Mouse (Mus musculus) liver (tissue): ENCODE results near the gene Fam24b.

Experiments
- DNase-seq: peaks from one replicate; pipeline ENCODE4 v3.0.0-alpha.2; 2020; ENCODE audit warnings: mixed read lengths

Gene Fam24b

DNA sequence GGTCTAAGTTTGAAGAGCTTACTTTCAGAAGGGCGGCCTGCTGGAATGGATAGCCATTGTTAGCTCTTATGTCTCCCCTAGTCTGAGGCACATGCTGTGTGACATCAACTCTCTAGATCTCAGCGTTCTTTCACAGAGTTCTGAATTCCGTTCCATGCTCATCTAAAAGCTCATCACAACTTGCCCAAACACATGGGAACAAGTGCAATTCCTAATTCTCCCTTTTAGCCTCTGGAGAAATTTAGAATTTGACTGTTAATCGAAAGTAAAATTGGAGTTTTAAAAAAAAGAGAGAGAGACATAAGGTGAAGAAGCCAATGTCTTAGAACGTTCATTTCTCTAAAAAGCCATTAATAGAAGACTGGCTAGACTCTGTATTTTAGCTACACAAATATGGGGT, at the start of gene Fam24b:
TSS of gene Fam24b (minus strand) at position 101 of the 400 bp plus-strand sequence.
- DNase-seq: no peak

DNA sequence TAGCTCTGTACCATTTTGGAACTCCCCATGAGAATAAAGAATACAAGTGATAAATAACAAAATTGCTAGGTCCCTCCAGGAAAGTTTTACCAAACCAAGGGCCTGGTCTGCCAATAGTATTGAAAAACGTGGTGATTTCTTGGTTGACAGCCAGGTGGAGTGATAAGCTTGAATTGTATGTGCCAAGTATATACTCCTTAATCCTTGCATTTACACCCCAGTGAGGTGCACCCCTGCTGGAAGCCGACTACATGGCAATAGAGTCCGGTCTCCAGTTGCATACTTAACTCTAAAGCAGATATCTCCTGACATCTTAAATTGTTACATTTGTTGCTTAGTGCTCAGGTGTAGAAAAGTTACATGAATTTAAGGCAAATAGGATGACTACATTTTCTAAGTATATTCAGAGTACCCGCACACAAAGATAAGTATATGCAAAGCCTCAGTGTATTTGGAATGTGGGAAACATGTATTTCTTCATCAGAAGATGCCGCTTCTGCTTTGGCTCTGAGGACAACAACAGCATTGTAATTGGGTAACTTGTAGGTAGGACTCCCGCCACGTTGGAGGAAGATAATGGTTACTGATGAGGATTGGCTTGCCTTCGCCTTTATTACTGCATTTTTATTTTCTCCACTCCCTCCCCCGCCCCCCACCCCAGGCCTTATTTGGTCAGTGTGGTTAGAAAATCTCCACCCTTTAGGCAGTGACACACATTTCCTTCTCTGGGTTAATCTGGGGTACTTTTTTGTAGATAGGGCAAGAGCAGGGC, 42.8 kb upstream of the Fam24b start:
- DNase-seq: no peak

DNA sequence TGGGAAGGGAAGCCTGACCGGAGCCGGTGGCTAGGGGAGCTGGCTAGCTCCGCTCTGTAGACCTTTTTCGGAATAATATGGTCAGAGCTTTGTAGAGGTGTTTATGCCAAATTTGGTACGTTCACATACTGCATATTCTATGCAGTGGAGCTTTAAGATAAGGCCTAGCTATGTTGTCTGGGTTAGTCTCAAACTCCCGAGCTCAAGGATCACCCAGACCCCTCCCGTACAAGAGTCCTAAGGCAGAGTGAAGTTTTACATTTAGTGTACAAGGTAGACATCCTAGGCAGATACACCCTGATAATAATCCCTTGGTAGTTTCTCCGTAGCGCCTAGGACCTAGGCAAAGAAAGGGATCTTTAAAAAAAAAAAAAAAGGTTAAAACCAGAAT, 42.1 kb upstream of the Fam24b start:
- DNase-seq: no peak

DNA sequence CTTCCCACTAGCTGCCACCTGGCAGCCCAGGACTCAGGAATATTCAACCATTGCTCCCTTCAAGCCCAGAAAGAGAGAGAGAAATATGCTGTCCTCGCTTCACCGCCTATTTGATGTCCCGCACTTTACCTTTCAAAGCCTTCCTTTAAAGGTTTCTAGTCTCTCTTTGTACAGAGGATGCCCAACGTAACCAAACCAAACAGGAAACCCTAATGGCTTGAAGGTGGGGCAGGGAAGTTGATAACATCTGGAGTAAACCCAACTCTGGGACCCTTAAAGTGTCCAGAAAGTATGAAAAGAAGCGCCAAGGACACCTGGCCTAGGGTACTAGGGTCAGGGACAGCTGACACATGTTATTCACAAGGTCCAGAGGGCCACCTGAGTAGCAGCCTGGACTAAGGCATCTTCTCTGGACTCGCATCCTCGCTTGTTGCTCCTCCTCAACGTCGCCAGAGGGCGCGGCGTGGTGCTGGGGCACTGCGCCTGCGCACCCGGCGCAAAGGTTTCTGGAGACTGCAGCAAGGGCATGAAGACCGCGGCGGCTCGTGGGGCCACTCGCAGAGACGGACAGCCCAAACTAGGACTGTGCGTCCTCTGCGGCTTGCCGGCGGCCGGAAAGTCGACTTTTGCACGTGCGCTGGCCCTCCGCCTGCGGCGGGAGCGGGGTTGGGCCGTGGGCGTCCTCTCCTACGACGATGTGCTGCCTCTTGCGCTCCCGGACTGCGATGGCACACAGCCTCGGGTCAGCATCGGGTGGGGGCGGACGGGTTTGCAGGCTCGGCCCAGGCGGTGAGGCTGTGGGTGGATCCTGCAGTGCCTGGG, 41.5 kb upstream of the Fam24b start, which contains the start of gene Pstk:
TSS of gene Pstk (plus strand) at position 494 of the 822 bp plus-strand sequence.
- DNase-seq: peak; percentile 92

DNA sequence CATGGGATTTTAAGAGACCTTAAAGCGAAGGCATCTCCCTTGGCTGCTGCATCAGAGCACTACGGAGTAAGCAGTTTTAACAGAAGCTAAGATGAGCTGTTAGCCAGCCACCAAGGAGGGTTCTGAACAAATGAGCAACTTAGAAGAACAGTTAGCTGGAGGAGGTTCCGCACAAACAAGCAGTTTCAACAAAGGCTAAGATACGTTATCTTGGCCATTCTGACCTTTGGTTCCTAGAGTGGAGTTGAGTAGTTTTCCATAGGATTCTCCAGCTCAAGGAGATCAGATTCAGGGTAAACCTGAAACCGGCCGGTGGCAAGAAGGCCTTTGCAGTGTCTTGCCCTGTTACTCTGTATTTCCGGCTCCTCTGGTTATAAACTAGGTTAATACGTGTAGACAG, 34.8 kb upstream of the Fam24b start:
- no peak for DNase-seq

DNA sequence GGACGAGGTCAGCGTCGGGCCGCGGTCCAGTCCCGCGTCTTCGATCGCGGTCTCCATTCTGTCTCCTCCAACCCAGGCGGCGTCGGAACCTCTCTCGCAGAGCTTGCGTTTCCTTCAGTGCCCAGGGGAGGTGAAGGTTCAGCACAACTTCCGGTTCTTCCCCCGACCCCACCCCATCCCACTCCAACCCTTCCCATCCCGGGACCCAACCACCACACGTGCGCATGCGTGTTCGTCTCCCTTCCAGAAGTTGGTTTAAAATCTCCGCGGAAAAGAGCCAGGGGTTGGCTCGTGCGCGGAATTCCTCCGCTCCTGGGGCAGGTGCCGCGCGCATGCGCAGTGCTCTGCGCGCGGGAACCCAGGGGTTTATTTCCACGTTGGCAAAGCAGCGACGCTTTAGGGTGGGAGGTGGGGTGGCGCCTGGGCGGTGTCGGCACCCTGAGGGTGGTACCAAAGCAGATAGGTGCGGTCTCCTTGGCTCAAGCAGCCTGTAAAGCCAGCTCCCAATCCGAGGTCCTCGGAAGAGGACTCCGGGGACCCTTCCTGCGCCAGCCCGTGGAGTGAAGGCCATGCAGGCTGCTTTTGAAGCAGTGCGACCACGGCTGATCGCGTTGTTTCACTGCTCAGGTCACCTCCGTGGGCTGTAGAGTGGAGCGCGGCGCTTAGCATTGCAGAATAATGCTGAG, 33.4 kb upstream of the Fam24b start, which contains the start of gene 2310057M21Rik:
TSS of gene 2310057M21Rik (minus strand) at position 145 of the 686 bp plus-strand sequence.
- peak; percentile 93 for DNase-seq

DNA sequence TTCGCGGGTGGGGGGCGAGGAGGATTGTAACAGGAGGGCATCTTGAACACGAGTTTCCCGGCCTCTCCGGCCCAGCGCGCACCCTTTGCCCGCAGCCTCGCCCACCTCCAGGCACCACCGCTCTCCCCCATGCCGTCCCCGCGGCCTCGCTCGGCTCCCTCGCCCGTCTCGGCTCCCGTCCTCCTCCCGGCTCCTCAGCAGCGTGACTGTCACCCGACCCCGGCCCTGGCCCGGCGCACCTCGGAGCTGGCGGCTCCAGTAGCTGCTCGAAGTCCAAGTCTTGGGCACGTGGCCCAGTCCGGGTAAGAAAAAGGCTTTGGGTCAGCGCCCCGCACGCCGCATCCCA, 32.9 kb upstream of the Fam24b start:
- DNase-seq: no peak

DNA sequence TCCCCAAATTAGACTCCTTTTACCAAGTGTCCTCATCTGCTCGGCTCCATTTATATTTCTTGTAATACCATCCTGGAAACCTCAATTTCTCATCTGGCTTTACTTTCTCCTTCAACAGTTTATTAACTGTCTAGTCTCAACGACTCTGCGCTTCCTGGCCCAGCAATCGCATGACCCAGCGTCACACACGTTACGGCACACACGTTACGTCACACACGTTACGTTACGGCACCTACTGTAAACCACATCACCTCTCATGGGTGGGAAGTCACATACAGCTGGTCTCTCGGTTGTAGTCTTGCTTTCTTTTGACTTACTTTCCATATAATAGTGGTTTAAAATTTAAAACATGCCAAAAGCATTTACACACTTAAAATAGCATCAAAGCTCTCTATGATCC, 26.8 kb upstream of the Fam24b start:
- DNase-seq: no peak

DNA sequence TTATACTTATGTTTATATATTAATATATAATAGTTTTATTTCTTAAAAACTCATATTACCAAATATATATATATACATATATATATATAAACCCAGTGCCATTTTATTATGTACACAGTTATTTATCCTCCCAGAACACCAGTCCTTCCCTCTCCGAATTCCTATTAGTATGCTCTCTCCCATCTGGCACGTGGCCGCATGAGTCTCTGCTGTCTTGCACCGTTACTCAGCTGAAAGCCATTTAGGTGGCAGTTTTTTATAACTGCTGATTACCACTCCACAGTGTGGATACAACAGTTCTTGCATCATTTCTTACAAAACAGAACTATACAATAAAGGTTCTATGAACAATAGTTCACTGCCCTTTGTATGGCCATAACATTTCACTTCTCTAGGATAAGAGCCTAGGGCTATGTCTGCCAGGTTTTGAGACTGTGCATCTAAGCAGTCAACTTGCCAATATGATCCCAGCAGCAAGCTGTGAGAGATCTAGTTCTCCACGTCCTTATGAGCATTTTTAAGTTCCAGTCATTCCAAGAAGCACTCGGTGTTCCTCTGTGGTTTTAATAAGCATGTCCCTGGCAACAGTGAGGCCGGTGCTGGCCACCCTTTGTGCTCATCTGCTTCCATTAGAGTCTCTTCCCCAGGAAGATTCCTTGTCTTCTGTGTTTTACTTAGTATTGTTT, 16.7 kb upstream of the Fam24b start:
- DNase-seq: no peak

DNA sequence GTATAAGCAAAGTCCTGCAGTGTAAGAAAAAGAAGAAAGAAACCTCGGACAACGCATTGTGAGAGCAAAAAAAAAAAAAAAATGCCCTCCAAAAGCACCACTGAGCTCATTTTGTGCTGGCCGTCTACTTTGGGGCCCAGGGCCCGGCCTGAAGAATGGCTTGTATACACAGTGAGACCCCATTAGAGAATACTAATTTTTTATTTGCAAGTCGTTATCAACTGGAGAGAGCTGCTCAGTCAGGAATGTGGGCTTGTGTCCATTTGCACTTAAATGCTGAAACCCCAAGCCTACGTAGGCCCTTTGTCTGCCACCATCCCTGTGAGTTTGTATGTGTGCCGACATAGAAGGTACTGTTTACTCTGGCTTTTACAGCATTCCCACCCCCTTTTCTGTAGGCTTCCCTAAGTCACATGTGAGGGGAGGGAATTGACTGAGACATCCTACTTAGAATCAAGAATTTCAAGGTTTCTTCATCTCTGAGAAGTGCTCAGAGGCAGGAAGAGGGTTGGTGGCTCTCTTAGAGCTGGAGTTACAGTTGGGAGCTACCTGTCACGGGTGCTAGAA, 8.3 kb upstream of the Fam24b start:
- DNase-seq: no peak

DNA sequence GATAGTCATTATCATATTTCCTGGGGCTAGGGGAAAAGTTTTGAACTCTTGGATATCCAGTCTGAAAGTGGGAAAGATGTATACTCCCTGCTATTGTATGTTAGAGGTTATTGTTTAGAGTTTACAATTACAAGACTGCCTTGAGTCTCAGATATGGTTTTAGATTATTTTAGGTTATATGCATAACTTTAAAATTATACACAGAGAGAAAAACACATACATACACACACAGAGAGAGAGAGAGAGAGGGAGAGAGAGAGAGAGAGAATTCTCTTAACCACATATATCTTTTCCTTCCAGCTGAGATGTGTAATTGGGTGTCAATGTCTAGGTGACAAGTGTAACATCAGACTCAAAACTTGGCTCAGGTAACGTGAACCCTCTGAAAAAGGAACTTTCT, 4.2 kb upstream of the Fam24b start, which contains the start of gene Fam24a:
TSS of gene Fam24a (plus strand) at position 301 of the 400 bp plus-strand sequence.
- DNase-seq: no peak

DNA sequence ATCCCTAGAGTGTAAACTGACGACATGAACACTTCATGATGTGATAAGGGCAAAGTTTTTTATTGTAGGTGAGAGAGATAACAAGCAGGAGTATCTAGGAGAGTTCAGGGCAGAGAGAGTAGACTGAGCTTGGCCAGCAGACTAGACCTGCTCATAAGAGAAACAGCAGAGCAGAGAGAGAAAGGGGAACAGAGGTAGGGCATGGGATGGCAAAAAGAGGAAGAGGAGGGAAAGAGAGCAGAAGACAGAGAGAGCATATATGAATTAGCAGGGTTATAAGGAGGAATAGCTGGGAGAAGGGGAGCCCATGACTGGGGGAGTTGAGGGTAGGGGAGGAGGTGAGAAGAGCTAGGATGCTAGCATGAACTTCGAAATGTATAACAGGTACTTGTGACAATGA, 2.4 kb upstream of the Fam24b start:
- no peak for DNase-seq

DNA sequence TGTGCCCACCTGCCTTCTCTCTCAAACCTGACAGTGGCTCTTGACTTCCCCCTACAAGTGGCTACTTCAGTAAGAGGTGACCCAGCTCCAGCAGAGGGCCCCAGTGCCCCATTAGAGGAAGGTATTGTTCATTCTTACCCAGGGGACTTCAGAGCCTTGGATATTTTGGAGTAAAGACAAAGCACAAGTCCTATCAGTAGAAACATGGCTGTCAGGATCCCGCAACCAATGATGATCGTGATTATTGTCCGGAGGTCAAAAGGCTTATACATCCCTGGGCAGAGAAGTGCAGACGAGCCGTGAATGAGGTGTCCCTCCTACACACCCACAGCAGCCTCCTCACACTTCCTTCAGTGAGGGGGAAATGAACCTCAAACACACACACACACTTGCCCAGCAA, 2.3 kb downstream of the Fam24b start:
- DNase-seq: no peak

DNA sequence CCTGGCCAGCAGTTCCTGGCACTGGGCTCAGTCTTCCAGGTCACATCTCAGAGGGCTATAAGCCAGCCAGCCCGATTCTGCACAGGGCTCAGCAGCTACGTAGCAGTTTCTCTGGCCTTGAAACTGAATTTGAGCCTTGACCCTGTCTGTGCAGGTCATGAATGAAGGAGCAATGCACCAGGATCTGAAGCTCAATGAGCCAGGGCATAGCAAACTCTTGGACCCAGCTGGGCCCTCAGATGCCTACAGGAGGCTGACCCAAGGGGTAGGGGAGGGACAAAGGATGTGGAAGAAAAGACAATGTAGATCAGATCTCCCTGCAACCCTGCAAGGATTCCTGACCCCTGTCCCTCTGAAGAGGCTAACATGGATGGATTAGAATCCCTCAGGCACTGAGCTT, 7.1 kb downstream of the Fam24b start, which contains the start of gene Cuzd1:
TSS of gene Cuzd1 (minus strand) at position 101 of the 400 bp plus-strand sequence.
- DNase-seq: no peak

DNA sequence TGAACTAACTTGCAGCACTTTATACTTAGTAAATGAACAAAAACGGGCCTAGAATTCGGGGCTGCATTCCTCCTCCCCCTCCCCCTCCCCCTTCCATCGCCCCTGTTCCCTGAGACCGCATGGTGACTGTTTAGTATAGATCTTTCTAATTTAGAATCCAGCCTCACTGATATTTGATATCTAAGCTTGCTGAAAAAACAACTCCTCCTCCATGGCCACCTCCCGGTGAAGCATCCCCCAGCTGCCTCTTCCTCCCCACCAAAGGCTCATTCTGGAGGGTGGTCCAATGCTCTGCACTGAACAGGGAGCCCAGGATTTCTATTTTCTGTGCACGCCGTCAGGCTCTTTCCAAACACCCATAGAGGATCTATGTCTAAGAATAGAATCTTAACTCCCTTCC, 11.0 kb downstream of the Fam24b start:
- DNase-seq: no peak

DNA sequence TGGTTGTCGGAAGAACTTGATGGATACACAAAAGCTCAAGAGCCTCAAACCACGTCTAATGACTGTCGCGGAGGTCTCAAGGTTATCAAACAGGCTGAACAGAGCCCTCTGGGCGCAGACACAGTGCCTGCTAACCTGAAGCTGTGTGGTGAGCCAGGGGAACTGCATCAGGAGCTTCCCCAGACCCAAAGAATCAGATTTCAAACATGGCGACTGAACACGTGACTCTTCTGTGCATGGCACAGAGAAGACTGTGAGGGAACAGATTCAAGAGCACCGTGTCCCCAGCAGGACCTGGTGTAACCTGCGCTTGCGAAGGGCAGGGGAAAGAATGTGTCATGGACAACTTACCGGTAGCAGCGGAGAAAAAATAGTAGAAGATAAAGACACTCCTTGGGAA, 11.7 kb downstream of the Fam24b start:
- DNase-seq: no peak

DNA sequence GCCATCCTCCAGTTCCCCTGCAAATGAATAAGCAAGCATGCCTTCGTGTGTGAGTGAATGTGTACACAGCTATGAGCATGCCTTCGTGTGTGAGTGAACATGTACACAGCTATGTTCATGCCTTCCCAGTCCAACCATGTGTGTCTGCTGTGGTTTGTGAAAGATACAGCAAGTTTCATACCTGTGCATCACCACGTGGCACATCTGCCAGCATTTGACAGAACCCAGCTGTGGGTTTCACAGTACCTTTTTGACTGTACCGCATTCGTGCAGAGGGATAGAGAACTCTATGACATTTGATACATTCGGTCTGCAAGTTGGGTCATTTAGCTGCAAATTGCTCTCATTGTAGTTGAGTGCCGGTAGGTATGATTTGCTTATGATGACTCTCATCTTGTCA, 14.8 kb downstream of the Fam24b start:
- DNase-seq: no peak

DNA sequence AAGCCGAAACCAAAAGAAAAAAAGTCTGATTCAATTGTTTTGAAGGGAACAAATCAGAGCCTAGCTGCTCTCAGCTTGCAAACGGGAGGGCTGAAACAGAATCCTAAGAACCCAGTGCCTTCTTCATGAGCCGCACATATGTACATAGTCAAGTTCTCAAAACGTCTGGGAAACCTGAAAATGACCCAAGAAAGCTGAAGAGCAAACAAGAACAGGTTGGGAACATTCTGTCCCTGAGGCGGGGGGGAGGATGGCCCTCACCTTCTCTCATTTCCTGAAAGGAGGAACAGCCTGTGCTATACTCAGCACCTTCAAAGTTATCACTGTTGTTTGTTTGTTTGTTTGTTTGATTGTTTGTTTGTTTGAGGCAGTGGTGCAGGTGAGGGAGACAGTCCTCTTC, 22.6 kb downstream of the Fam24b start:
- no peak for DNase-seq

DNA sequence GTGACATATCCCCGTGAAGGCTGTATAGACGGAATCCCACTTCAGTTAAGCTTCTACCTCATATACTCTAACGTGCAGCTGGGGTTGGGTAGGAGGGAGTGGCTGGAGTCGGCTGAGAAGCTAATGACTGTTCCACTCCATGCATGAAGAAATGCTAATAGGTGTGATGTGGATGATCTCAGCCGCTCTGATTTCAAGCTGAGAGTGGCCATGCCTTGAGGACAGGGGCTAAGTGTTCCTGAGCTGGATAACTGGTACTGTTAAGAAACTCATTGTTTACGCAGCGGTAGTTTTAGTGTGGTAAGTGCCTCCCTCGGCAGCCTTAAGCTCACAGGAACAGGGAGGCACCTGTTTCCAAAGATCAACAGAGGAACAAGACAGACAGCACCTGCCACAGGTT, 26.0 kb downstream of the Fam24b start:
- DNase-seq: no peak

DNA sequence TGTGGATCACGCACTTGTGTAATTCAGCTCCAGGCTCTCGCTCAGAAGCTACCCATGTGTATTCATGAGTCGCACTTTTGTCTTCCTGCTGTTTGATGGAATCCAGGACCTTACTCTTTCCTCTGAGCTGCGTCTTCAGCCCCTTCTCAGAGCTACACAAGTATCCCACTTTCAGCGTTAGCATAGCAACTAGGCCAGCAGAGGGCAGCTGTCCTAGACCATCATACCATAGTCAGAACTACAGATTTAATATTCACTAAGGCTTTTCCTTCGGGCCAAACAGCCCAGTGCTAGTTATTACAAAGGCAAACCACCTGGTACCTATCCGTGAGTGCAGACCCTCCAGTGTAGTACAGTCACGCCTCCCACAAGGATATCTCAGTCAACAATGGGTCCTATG, 32.2 kb downstream of the Fam24b start:
- no peak for DNase-seq
